Mouse (Mus musculus): ENCODE results near the gene Irx2.

Gene Irx2

DNA sequence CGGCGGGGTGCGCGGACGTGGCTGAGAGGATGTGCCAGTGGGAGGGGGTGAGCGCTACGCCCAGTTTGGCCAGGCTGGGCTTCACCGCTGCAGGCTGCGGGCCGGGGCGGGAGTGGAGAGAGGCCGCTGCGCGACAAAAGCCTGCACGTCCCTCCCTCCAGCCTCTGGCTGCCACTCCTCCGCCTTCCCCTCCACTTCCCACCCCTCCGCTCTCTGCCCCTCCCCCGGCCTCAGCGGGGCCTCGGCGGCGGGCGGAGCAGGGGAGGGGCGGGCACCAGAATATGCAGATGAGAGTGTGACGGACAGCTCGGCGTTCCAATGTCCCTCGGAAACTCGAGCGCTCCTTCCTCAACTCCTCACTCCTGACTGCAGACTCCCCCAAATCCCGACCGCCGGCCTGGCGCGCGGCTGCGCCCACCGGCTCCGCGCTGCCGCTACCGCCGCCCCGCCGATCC lies at the start of gene Irx2:
TSS of gene Irx2 (plus strand) at position 359 of the 455 bp plus-strand sequence.
- peak; percentile 91 for DNase-seq

DNA sequence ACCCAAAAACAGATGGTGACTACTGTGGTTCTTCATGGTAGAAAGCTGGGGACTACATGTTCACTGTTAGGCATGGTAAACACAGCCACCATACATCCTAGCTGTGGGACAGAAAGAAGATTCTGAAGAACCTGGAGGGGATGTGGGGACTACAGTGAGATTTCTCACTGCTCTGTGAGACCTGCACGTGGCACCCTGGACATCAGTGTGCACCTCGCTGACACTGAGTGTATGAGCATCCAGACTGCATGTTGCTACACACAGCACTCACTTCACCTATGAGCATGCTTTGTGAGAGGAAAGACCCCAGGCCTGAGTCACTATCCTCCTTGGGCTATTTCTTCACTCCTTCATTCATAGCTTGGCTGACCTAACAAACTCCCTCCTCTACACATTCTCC lies 47.3 kb upstream of the Irx2 start:
- no peak for DNase-seq

GRCm38 (mm10) chr13:72592526-72592925 lies 36.1 kb upstream of the Irx2 start:
- no peak for DNase-seq

- DNase-seq = no peak
Observed at GRCm38 (mm10) chr13:72593310-72593709, 35.3 kb upstream of the Irx2 start.

DNA sequence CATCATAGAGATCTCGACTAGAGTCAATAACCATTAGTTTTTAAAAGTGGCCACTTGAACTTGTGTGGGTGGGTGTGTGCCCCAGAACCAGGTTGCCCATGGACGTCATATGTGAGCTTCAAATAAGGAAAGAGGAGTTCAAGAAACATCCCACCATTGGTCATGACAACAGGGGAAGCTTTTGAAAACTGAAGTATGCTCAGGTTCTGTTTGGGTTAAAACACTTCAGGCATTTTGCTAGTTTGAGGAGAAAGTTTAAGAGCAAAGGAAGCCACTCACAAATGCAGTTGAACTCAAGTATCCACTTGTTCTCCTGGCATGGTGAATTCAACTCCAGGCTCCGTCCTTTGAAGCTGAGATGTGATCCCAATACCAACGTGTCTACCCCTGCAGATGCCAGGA lies 34.9 kb upstream of the Irx2 start:
- no peak for DNase-seq

DNA sequence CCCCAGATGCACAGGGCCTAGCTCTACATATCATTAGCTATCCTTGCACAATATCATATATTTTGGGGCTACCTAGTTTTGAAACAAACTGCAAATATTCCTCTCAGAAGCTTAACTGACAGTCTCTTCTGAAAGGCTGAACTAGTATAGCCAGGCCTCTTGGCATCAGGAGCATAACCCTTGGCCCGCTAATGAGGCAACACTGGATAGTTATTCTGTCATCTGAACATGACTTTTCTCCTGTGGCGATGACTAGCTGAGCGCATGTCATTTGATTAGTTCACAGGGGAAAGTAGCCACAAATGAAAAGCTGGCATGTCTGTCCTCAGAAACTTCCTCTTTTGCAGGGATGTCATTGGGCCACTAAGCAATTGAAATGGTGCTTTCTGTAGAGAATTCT lies 29.4 kb upstream of the Irx2 start:
- DNase-seq = no peak

GRCm38 (mm10) chr13:72608706-72609105 lies 19.9 kb upstream of the Irx2 start:
- no peak for DNase-seq

- DNase-seq = no peak
Observed at GRCm38 (mm10) chr13:72610277-72610676, 18.3 kb upstream of the Irx2 start.

GRCm38 (mm10) chr13:72623926-72624846 lies 4.4 kb upstream of the Irx2 start:
- DNase-seq = peak; percentile 56

- DNase-seq = no peak
Observed at GRCm38 (mm10) chr13:72624847-72625170, 3.8 kb upstream of the Irx2 start.

DNA sequence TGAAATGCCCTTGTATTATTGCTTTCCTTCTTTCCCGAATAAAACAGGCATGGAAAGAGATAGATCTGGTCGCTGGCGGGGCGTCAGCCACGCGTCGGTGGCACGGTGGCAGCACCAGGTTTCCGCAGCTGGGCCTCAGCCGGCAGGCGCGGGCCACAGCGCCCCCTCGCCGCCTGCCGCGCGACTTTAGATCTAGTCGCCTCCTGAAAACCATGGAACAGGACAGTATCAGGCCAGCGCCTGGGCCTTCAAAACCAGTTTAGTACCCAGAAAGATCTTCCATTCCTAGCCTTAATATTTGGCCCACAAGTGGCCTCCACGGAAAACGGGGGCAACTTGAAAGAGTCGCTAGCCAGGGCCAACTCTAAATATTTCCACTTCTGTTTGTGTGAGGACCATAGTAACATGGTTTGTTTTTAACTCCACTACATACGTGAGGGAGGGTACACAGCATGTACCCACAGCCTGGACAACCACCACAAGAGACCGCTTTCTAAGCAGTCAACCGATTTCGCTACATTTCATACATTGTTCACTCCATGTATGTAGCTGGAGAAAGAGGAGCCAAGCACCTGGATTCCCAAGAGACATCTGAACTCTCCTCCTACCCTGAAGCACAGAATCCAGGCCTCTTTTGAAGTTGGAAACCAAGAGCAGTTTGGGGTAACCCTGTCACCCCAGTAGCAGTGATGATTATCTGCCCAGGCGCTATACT lies 3.2 kb upstream of the Irx2 start:
- DNase-seq = peak; percentile 54

DNA sequence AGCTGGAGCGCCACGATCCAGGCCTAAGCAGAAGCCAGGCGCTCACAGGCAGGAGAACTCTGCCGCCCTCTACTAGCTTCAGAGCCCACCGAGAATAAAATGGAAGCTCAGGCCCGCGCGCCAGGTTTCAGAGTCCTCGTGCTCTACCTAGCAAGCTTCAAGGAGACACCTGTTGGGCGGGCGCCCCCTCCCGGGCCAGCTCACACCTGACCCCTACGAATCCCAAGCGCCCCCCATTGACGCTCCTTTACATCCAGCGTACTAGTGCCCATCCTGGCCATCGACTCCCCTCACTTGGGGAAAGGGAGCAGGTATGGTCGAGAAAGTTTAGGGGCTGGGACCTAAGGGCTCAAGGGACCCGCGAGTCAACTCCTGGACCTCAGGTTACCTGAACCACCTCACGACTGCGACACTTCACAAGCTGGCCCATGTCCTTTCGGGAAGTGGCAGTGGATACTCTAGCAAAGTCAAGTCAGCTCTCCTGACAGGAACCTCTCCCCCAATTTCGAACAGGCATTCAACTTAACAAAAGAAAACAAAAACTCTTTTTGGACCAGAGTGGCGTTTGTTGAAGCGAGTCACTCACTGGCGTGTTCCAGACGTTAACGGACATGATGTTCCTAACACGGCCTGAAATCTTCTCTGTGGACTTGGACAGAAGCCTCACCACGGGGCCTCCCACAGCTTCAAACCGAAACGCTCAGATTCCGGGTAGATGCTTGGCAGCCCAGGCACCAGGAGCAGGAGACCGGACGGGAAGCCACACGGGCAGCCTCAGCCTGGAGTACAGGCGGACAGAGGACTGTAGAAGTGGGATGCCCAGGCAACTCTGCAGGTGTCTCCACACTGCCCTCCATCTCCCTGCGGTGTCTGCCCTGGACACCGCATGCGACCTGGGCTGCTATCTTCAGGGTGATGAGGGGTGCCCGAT lies 964 bp upstream of the Irx2 start:
- peak; percentile 38 for DNase-seq

- DNase-seq = peak; percentile 61
Observed at GRCm38 (mm10) chr13:72628935-72629631, 463 bp downstream of the Irx2 start.

DNA sequence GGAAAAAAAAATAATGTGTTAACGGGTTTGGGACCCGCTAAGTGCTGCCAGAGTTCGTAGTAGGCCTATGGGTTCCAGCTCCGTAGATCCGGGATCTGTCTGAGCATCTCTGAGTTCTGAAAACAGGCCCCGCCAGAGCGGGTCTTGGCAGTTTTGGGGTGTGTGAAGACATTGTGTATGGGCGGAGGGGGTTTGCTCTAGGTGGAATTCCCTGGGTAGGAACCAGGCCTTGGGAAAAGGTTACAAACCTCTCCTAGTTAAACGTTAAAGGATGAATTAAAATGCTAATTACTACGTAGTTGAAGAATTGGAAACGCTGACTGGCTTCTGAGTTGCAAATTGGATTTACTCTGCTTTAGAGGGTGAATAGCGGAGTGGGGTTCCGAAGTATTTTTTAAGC lies 1.2 kb downstream of the Irx2 start:
- no peak for DNase-seq

DNA sequence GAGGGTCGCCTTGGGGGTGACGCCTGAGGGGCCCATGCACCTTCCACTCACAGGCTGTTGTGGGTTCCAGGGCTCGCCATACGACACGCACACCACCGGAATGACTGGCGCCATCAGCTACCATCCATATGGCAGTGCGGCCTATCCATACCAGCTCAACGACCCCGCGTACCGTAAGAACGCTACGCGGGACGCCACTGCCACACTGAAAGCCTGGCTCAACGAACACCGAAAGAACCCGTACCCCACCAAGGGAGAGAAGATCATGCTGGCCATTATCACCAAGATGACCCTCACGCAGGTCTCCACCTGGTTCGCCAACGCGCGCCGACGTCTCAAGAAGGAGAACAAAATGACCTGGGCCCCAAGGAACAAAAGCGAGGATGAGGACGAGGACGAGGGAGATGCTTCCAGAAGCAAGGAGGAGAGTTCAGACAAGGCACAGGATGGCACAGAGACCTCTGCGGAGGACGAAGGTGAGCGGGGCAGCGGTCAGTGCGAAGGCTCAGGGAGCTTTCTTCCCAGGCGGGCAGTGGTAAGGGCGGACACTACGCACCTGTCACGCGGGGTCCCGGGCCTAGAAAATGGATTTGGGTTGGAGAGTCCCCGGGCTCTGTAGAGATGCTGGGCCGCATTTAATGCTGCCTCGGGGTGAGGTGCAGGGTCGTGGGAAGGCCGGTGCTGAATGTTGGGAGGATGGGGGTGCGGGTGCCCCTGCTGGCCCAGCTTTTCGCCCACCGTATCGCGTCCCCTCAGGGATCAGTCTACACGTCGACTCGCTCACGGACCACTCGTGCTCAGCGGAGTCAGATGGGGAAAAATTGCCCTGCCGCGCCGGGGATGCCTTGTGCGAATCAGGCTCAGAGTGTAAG lies 2.1 kb downstream of the Irx2 start:
- no peak for DNase-seq

DNA sequence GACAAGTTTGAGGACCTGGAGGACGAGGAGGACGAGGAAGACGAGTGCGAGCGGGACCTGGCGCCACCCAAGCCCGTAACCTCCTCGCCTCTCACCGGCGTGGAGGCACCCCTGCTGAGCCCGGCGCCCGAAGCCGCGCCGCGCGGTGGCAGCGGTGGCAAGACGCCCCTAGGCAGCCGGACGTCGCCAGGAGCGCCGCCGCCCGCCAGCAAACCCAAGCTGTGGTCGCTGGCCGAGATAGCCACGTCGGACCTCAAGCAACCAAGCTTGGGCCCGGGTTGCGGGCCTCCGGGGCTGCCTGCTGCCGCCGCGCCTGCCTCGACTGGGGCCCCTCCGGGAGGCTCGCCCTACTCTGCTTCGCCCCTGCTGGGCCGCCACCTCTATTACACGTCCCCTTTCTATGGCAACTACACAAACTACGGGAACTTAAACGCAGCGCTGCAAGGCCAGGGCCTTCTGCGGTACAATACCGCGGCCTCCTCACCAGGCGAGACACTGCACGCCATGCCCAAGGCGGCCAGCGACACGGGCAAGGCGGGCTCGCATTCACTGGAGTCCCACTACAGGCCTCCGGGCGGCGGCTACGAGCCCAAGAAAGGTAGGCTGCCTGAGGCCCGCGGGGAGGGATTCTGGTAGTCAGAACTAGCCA lies 2.9 kb downstream of the Irx2 start:
- DNase-seq = peak; percentile 51

DNA sequence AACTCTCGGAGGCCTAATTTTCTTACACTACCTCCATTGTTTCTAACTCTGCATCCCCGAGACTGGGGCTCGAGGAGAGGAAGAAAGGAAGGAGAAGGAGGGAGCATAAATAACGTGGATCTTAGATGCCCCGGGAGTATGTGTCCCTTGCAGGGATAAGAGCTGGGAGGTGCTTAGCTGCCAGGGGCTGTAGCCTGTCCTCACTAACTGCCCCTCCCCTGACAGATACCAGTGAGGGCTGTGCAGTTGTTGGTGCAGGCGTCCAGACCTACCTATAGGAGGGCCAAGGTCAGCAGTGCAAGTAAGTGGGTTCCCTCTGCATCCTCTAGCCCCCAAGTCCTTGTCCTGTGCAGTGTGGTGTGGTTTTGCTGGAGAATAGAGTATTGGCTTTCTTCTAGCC lies 3.7 kb downstream of the Irx2 start:
- no peak for DNase-seq

DNA sequence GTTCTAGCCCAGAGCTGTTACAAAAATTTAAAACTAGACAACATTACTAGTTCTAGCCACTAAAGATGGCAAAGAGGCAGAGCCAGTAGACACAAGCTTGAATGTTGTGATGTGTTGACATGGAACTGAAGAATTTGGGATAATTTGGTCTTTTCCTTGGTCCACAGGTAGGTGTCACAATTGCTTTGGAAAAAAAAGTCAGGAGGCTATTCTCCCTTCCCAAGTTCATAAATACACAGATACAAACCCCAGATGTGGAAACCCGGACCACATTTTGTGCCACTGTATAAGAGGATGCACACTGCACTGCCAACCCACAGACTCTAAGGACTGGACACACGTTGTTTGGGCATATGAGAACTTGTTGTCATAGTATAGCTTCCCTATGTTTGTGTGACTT lies 4.5 kb downstream of the Irx2 start:
- DNase-seq = no peak

DNA sequence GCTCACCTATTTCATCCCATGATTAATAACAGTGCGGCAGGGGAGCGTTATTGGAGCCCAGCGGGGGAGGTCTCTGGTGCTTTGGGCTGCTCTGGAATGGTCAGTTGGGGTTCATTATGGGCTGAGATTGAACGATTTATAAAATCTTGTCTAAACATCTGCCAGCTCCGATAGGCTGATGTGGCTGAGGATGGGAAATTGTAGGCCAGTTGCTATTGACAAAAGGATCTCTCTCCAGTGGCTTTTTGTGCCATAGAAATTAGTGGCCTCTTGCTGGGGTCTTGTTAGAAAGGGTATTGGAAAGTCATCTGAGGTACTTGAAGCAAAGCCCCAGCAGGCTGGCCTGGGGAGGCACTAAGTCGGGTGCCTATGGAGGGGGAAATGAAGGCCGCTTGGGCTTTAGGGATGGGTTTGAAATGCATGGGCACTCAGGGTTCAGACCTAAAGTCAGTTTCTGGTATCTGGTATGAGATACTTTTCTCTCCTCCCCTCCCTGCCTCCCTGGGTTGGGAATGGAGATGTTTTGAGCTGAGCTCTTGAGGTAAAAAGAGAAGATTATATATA lies 6.2 kb downstream of the Irx2 start:
- no peak for DNase-seq

GRCm38 (mm10) chr13:72636331-72636851 lies 7.8 kb downstream of the Irx2 start:
- no peak for DNase-seq

All from retina, postnatal 1 day (tissue).